Mouse (Mus musculus): ENCODE measurements at regions not wholly inside any gene's neighbourhood (a gene's known extent, or its start where the extent isn't known, plus 50 kb on each side); places are given as distances from the start of the nearest gene placed in this dataset.

DNA sequence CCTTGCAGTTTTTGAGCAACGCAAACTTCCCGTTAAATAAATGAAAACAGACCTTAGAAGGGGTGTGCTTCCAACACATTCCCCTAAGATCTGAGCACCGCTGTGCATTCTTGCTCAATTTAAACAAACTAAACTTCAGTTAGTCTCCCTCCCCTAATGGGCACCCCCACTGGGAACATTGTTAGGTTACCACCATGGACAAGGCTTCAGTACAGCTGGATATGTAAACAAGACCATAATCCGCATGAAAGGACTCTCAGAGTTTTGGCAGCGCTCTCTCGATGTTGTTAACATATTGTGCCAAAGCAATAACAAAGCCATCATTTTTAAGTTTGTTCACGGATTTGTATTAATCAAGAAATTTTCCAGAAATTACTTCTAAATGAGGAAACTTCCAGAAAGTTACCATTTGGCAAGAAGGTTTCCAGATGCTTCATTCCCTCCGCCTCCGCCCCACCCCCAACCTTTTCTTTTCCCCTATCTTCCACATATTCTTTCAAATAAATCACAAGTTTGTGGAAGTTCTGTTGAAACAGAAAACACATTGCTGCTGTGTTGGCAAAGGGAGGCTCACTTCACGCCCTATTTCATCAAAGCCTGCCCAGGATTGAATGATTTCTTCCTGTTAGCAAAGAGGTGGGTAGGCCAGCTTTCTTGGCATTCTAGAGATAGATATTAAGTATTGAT, 429.6 kb upstream of the Nr2f1 start:
- ATAC-seq: peak; percentile 69
- no peaks in the 10 kb centered on the region for H3K36me3 ChIP-seq (ENCODE audit: control insufficient read depth, insufficient read depth, low read length)
- WGBS: 11% methylated on average over 10 of the region's 10 CpGs

DNA sequence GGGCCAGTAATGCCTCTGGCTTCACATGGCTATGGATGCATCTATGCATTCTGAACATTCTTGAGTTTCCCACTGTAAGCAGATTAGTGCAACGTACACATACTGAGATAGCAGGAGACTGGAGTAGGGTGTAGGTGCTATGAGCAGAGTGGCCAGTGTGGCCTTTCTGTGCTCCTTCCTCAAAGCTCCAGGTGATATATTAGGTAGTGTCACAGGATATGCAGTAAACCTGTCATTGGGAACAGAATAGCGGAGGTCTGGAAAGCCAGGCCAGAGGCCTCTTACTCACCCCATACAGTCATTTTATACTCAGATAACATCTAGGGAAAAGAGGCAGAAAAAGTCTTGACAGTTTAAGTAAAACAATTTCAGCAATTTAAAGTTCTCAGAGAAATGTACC, 424.1 kb upstream of the Nr2f1 start:
- 93% methylated on average over 2 of the region's 2 CpGs for WGBS
- no peak overlapping the region for H3K4me2 ChIP-seq (ENCODE audit: low read length)
- no peaks in the 10 kb centered on the region for H3K9me3 ChIP-seq (replicated peaks; ENCODE audit: control insufficient read depth, low read length)
- no peaks in the 10 kb centered on the region for H3K27me3 ChIP-seq (replicated peaks; ENCODE audit: control insufficient read depth, insufficient read depth, low read length)
- no peaks in the 10 kb centered on the region for H3K36me3 ChIP-seq (ENCODE audit: control insufficient read depth, insufficient read depth, low read length)
- no peak for ATAC-seq
- H3K4me1 ChIP-seq (ENCODE audit: control insufficient read depth, insufficient read depth, low read length): no peaks in the 10 kb centered on the region
- DNase-seq (ENCODE audit: low spot score): no peak
- no peak overlapping the region for H3K9ac ChIP-seq (ENCODE audit: low read length)
- H3K4me3 ChIP-seq (ENCODE audit: low read depth, low read length): no peak overlapping the region
- H3K27ac ChIP-seq (ENCODE audit: low read depth, low read length): no peak overlapping the region

More for the DNA sequence above, 429.6 kb upstream of the Nr2f1 start:
- DNase-seq (ENCODE audit: low spot score): peak; percentile 70
- H3K9ac ChIP-seq (ENCODE audit: low read length): no peak overlapping the region
- H3K27me3 ChIP-seq (replicated peaks; ENCODE audit: control insufficient read depth, insufficient read depth, low read length): no peaks in the 10 kb centered on the region
- no peaks in the 10 kb centered on the region for H3K9me3 ChIP-seq (replicated peaks; ENCODE audit: control insufficient read depth, low read length)
- peak overlapping the region; percentile 13; the same call in 1 of the 2 replicates for H3K4me2 ChIP-seq (ENCODE audit: low read length)
- H3K27ac ChIP-seq (ENCODE audit: low read depth, low read length): no peak overlapping the region
- no peak overlapping the region for H3K4me3 ChIP-seq (ENCODE audit: low read depth, low read length)
- H3K4me1 ChIP-seq (ENCODE audit: control insufficient read depth, insufficient read depth, low read length): peaks cover 3% of the 10 kb centered on the region; the same call in 1 of the 2 replicates

- no peak overlapping the region for H3K4me3 ChIP-seq (ENCODE audit: low read depth, low read length)
- no peaks in the 10 kb centered on the region for H3K36me3 ChIP-seq (ENCODE audit: control insufficient read depth, insufficient read depth, low read length)
- H3K4me1 ChIP-seq (ENCODE audit: control insufficient read depth, insufficient read depth, low read length): peaks cover 2% of the 10 kb centered on the region
- ATAC-seq (peak; percentile 13; the same call in 1 of the 2 replicates), DNase-seq (ENCODE audit: low spot score) (peak; percentile 29)
- no peaks in the 10 kb centered on the region for H3K27me3 ChIP-seq (replicated peaks; ENCODE audit: control insufficient read depth, insufficient read depth, low read length)
- WGBS: 88% methylated on average over 1 of the region's 1 CpGs
- peak overlapping the region; percentile 66; the same call in 1 of the 2 replicates for H3K27ac ChIP-seq (ENCODE audit: low read depth, low read length)
- H3K9me3 ChIP-seq (replicated peaks; ENCODE audit: control insufficient read depth, low read length): no peaks in the 10 kb centered on the region
- H3K9ac ChIP-seq (ENCODE audit: low read length): no peak overlapping the region
- no peak overlapping the region for H3K4me2 ChIP-seq (ENCODE audit: low read length)
Observed at GRCm38 (mm10) chr13:78602861-78603211, 403.3 kb upstream of the Nr2f1 start.

DNA sequence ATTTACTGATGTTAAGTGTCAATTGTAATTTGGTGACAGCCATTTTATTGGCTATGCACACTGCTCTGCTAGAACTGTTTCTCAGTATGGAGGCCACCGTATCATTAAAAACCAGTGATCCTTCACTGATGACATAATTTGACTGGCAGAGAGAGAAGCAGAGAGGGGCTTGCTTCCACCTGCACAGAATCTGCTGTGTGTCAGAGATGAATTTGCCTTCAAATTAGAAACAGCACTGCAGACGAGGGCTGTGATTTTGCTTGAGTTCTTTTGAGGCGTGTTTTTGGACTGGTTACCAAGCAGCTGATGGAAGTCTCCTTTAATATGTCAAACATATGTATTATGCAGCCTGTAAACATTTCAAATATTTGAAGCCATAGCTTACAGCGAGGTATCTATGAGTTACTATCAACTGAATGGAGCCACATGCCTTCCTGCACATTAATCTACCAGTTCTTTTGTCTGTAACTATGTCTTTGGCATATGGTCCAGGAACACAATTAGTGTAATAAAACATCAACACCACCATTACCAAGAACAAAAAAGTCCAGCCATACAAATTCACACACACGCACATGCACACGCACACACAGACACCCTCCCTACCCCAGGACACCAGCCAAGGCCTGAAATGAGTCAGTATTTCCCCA, 402.8 kb upstream of the Nr2f1 start:
- no peaks in the 10 kb centered on the region for H3K27me3 ChIP-seq (replicated peaks; ENCODE audit: control insufficient read depth, insufficient read depth, low read length)
- no peaks in the 10 kb centered on the region for H3K36me3 ChIP-seq (ENCODE audit: control insufficient read depth, insufficient read depth, low read length)
- H3K27ac ChIP-seq (ENCODE audit: low read depth, low read length): peak overlapping the region; percentile 66; the same call in 1 of the 2 replicates
- H3K4me2 ChIP-seq (ENCODE audit: low read length): no peak overlapping the region
- no peak overlapping the region for H3K4me3 ChIP-seq (ENCODE audit: low read depth, low read length)
- DNase-seq (ENCODE audit: low spot score) (peak; percentile 77), ATAC-seq (peak; percentile 87)
- H3K9me3 ChIP-seq (replicated peaks; ENCODE audit: control insufficient read depth, low read length): no peaks in the 10 kb centered on the region
- H3K9ac ChIP-seq (ENCODE audit: low read length): no peak overlapping the region
- H3K4me1 ChIP-seq (ENCODE audit: control insufficient read depth, insufficient read depth, low read length): peaks cover 2% of the 10 kb centered on the region
- WGBS: 42% methylated on average over 6 of the region's 6 CpGs

- H3K27me3 ChIP-seq (replicated peaks; ENCODE audit: control insufficient read depth, insufficient read depth, low read length): 0 out of 2 replicates have a peak, but pooled peaks cover 3% of the 10 kb centered on the region
- no peak overlapping the region for H3K4me2 ChIP-seq (ENCODE audit: low read length)
- no peak overlapping the region for H3K4me3 ChIP-seq (ENCODE audit: low read depth, low read length)
- H3K27ac ChIP-seq (ENCODE audit: low read depth, low read length): 0 out of 2 replicates have a peak overlapping the region, but pooled peaks have one; percentile 5
- ATAC-seq (peak; percentile 91), DNase-seq (ENCODE audit: low spot score) (peak; percentile 95)
- no peaks in the 10 kb centered on the region for H3K9me3 ChIP-seq (replicated peaks; ENCODE audit: control insufficient read depth, low read length)
- H3K36me3 ChIP-seq (ENCODE audit: control insufficient read depth, insufficient read depth, low read length): no peaks in the 10 kb centered on the region
- H3K9ac ChIP-seq (ENCODE audit: low read length): no peak overlapping the region
- WGBS: 5% methylated on average over 7 of the region's 7 CpGs
- H3K4me1 ChIP-seq (ENCODE audit: control insufficient read depth, insufficient read depth, low read length): peaks cover 9% of the 10 kb centered on the region; the same call in 1 of the 2 replicates
Observed at GRCm38 (mm10) chr13:78580863-78581595, 381.5 kb upstream of the Nr2f1 start.

DNA sequence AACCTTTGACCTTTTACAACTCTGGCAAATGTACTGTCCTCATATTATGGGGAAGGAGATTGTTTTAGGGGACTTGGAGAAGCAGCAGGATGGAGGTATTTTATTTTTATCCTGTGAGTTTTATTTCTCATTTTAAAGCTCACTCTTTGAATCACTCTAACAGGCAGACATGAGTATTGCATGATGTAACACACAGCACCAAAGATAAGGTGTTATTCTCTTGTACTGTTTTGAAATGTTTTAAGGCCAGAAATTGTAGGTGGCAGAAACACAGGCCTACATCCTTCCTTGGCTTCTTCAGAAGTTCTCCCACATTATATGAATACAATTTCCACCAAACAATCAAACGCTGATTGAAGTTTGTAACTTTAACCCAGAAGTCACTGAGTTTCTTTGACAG, 377.9 kb upstream of the Nr2f1 start:
- no peak overlapping the region for H3K4me2 ChIP-seq (ENCODE audit: low read length)
- H3K36me3 ChIP-seq (ENCODE audit: control insufficient read depth, insufficient read depth, low read length): no peaks in the 10 kb centered on the region
- no peak overlapping the region for H3K27ac ChIP-seq (ENCODE audit: low read depth, low read length)
- WGBS: 88% methylated on average over 1 of the region's 1 CpGs
- H3K9me3 ChIP-seq (replicated peaks; ENCODE audit: control insufficient read depth, low read length): no peaks in the 10 kb centered on the region
- H3K4me1 ChIP-seq (ENCODE audit: control insufficient read depth, insufficient read depth, low read length): peaks cover 5% of the 10 kb centered on the region; the same call in 1 of the 2 replicates
- no peak overlapping the region for H3K4me3 ChIP-seq (ENCODE audit: low read depth, low read length)
- no peak overlapping the region for H3K9ac ChIP-seq (ENCODE audit: low read length)
- ATAC-seq: no peak
- DNase-seq (ENCODE audit: low spot score): no peak
- H3K27me3 ChIP-seq (replicated peaks; ENCODE audit: control insufficient read depth, insufficient read depth, low read length): no peaks in the 10 kb centered on the region

GRCm38 (mm10) chr13:78576300-78577296, 377.0 kb upstream of the Nr2f1 start:
- H3K4me2 ChIP-seq (ENCODE audit: low read length): no peak overlapping the region
- peak; percentile 42 for ATAC-seq
- WGBS: 21% methylated on average over 9 of the region's 9 CpGs

DNA sequence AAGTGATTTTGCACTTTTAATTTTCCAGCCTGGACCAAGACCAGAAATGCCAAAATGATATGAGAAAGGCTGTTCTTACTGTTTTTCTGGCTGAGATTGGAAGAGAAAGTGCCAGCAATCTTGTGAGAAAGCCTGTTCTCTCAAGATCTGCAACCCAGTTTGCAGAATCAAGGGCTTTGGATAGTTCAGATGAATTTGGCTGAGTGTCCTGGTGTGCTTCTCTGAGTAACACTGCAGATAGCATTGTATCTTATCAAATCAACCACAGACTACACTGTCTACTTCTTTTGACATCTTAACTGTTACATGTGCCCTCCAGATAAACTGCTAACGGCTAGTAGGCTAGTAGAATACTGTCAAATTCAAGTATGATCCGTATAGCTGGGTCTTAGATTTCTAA, 371.5 kb upstream of the Nr2f1 start:
- H3K27me3 ChIP-seq (replicated peaks; ENCODE audit: control insufficient read depth, insufficient read depth, low read length): no peaks in the 10 kb centered on the region
- WGBS: 75% methylated on average over 2 of the region's 2 CpGs
- no peak overlapping the region for H3K4me3 ChIP-seq (ENCODE audit: low read depth, low read length)
- no peak overlapping the region for H3K4me2 ChIP-seq (ENCODE audit: low read length)
- H3K36me3 ChIP-seq (ENCODE audit: control insufficient read depth, insufficient read depth, low read length): no peaks in the 10 kb centered on the region
- no peak overlapping the region for H3K27ac ChIP-seq (ENCODE audit: low read depth, low read length)
- H3K9me3 ChIP-seq (replicated peaks; ENCODE audit: control insufficient read depth, low read length): no peaks in the 10 kb centered on the region
- no peak overlapping the region for H3K9ac ChIP-seq (ENCODE audit: low read length)
- H3K4me1 ChIP-seq (ENCODE audit: control insufficient read depth, insufficient read depth, low read length): 0 out of 2 replicates have a peak, but pooled peaks cover 1% of the 10 kb centered on the region
- DNase-seq (ENCODE audit: low spot score): peak; percentile 57
- ATAC-seq: no peak

More at GRCm38 (mm10) chr13:78576300-78577296, 377.0 kb upstream of the Nr2f1 start:
- H3K27ac ChIP-seq (ENCODE audit: low read depth, low read length): peak overlapping the region; percentile 63; the same call in 1 of the 2 replicates
- no peaks in the 10 kb centered on the region for H3K9me3 ChIP-seq (replicated peaks; ENCODE audit: control insufficient read depth, low read length)
- H3K36me3 ChIP-seq (ENCODE audit: control insufficient read depth, insufficient read depth, low read length): no peaks in the 10 kb centered on the region
- 0 out of 2 replicates have a peak, but pooled peaks cover 4% of the 10 kb centered on the region for H3K4me1 ChIP-seq (ENCODE audit: control insufficient read depth, insufficient read depth, low read length)
- no peaks in the 10 kb centered on the region for H3K27me3 ChIP-seq (replicated peaks; ENCODE audit: control insufficient read depth, insufficient read depth, low read length)
- DNase-seq (ENCODE audit: low spot score): peak; percentile 60
- no peak overlapping the region for H3K4me3 ChIP-seq (ENCODE audit: low read depth, low read length)
- no peak overlapping the region for H3K9ac ChIP-seq (ENCODE audit: low read length)
